Mouse (Mus musculus) intestine, embryonic 14.5 days (tissue): ENCODE measurements around the gene Fam89a. TPM values are rescaled to one million over a fixed set of nuclear protein-coding genes. Genes with fewer than 3 reads are reported as not detected.

ENCODE experiments used
- ATAC-seq: fragments of 200-750 bp; cut with Nextera tagmentation; replicated peaks from 2 replicates; pipeline ENCODE4 v1.8.0; 2017; ENCODE audit warnings: low read depth, moderate number of reproducible peaks, moderate TSS enrichment, moderate library complexity; ENCODE audit not compliant: low FRiP score, low TSS enrichment
- DNase-seq: peaks from one replicate; pipeline ENCODE4 v3.0.0-alpha.2; 2018; ENCODE audit warnings: low spot score
- H3K27ac ChIP-seq: fragments of 300-500 bp; sonication (generic); 2 replicates; pipeline ENCODE4 v1.5.1; 2014; ENCODE audit warnings: low read depth, mild to moderate bottlenecking, control low read depth
- H3K27me3 ChIP-seq: fragments of 300-500 bp; sonication (generic); replicated peaks from 2 replicates; pipeline ENCODE4 v1.6.1; 2014; ENCODE audit warnings: low read length, control low read depth; ENCODE audit not compliant: control insufficient read depth, insufficient read depth
- H3K36me3 ChIP-seq: fragments of 300-500 bp; sonication (generic); 2 replicates; pipeline ENCODE4 v1.6.1; 2014; ENCODE audit warnings: low read length, control low read depth; ENCODE audit not compliant: control insufficient read depth, insufficient read depth
- H3K4me1 ChIP-seq: fragments of 300-500 bp; sonication (generic); replicated peaks from 2 replicates; pipeline ENCODE4 v1.6.1; 2014; ENCODE audit warnings: low read length, control low read depth, mixed read lengths; ENCODE audit not compliant: control insufficient read depth, insufficient read depth
- H3K4me2 ChIP-seq: fragments of 300-500 bp; sonication (generic); 2 replicates; pipeline ENCODE4 v1.6.1; 2014; ENCODE audit warnings: low read length
- H3K4me3 ChIP-seq: fragments of 300-500 bp; sonication (generic); 2 replicates; pipeline ENCODE4 v1.5.1; 2014; ENCODE audit warnings: low read depth, low read length, control low read depth, mixed read lengths
- H3K9ac ChIP-seq: fragments of 300-500 bp; sonication (generic); 2 replicates; pipeline ENCODE4 v1.6.1; 2014; ENCODE audit warnings: mild to moderate bottlenecking, low read length
- H3K9me3 ChIP-seq: fragments of 300-500 bp; sonication (generic); 2 replicates; pipeline ENCODE4 v1.6.1; 2016; ENCODE audit warnings: low read length, control low read depth; ENCODE audit not compliant: control insufficient read depth
- WGBS: fragments of 180-500 bp; shearing (Covaris S2); extraction: QIAGEN DNeasy Blood & Tissue Kit; methylation state at CpG from one replicate; pipeline ENCODE4 v1.1.7; 2014; 5-methylcytosine and 5-hydroxymethylcytosine counted together
- polyA plus RNA-seq: library from polyadenylated mRNA; unstranded; fragments of >200 nt; fragmentation: Nextera tagmentation; extraction: Ambion mirVana; gene quantifications from 2 replicates; pipeline ENCODE4 v1.2.1, GENCODE M21; 2014

The Fam89a gene
- polyA plus RNA-seq, 1 experiment from 2014 or later, result 6.5 TPM

DNA sequence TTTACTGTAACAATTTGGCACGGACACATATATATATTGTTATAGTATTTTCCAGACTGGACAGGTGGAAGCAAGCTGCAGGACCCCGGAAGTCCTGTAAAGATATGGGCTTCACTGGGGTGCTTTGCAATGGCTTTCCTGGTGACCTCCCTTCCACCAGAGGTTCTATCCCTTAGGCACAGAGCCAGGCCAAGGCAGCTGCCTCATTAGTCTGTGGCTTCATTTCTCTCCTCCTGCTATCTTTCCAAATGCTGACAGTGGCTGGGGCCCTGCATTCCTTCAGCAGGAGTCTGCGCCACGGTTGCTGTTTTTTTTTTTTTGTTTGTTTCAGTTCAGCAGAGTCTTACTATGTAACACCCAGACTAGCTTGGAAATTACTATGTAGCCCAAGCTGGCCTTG, 40.1 kb upstream of the Fam89a start:
- ATAC-seq, result no peak
- Histone ChIP-seq H3K9ac (no peak overlapping the region), H3K4me1 (peaks cover 17% of the 10 kb centered on the region), H3K36me3 (no peaks in the 10 kb centered on the region), H3K27ac (no peak overlapping the region), H3K4me3 (peak overlapping the region; percentile 54), H3K4me2 (peak overlapping the region; percentile 99), H3K9me3 (no peaks in the 10 kb centered on the region), H3K27me3 (peaks cover 52% of the 10 kb centered on the region)
- DNase-seq, result no peak
- WGBS, result 35% methylated on average over 4 of the region's 4 CpGs

DNA sequence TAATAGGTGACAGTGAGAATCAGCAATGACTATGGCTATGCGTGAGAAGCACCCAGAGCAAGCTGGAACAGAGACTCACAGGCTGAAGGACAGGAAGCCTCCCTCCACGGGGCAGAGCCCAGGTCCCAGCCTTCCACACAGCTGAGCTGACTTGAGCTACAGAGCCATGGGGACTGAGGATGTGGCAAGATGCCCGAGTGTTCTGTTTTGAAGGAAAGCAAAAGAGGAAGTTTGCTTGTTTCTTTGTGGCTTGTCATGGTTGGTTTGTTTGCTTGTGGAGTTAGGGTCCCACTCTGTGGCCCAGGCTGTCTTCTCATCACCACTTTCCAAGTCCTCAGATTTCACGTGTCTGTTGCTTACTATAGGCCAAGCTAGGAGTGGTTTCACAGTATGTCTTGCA, 39.0 kb upstream of the Fam89a start:
- H3K27ac ChIP-seq, result no peak overlapping the region
- ATAC-seq, result no peak
- DNase-seq, result no peak
- peaks cover 47% of the 10 kb centered on the region for H3K27me3 ChIP-seq
- no peak overlapping the region for H3K4me2 ChIP-seq
- no peaks in the 10 kb centered on the region for H3K9me3 ChIP-seq
- no peaks in the 10 kb centered on the region for H3K36me3 ChIP-seq
- H3K4me1 ChIP-seq, result peaks cover 17% of the 10 kb centered on the region
- H3K4me3 ChIP-seq, result no peak overlapping the region
- H3K9ac ChIP-seq, result no peak overlapping the region
- 73% methylated on average over 4 of the region's 4 CpGs for WGBS

DNA sequence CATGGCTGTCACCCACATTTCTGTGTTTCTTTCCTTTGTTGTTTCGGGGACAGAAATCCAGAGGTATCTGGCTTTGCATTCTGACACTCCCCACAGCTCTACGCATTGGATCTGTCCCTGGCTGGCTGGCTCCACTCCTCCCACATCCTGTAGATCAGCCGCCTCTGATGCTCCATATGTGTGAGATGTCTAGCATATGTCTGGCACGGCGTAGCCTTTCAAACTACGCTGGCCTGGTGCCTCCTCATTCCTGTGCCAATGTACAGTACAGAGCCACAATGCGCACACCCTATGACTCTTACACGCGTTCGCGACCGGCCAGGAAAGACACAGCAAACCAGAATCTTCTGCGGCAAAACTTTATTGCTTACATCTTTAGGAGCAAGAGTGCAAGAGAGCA, 33.0 kb upstream of the Fam89a start:
- WGBS, result 86% methylated on average over 13 of the region's 13 CpGs

DNA sequence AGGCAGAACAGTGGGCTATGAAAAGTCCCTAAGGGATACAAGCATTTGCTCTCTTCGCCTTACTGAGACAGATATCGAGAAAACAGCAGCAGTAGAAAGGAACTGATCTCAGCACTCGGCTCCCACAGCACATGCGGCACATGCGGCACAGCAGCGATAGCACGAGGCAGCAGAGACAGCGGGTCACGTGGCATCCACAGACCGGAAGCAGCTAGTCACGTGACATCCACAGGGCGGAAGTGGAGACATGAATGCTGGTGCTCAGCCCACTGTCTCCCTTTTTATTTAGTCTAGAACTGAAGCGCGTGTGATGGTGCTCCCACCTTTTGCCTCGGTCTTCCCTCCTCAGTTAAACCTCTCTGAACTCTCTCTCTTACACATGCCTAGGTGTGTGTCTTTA, 31.6 kb upstream of the Fam89a start:
- Histone ChIP-seq H3K9ac (no peak overlapping the region), H3K9me3 (no peaks in the 10 kb centered on the region), H3K4me3 (no peak overlapping the region), H3K4me1 (peaks cover 9% of the 10 kb centered on the region), H3K27me3 (0 out of 2 replicates have a peak, but pooled peaks cover 9% of the 10 kb centered on the region), H3K4me2 (no peak overlapping the region), H3K36me3 (no peaks in the 10 kb centered on the region), H3K27ac (no peak overlapping the region)
- no peak for DNase-seq
- WGBS, result 90% methylated on average over 15 of the region's 15 CpGs
- no peak for ATAC-seq

More for the DNA sequence above, 33.0 kb upstream of the Fam89a start:
- Histone ChIP-seq H3K4me1 (peaks cover 9% of the 10 kb centered on the region), H3K4me3 (no peak overlapping the region), H3K9me3 (no peaks in the 10 kb centered on the region), H3K27ac (no peak overlapping the region), H3K36me3 (no peaks in the 10 kb centered on the region), H3K27me3 (0 out of 2 replicates have a peak, but pooled peaks cover 9% of the 10 kb centered on the region), H3K4me2 (no peak overlapping the region), H3K9ac (no peak overlapping the region)
- ATAC-seq (no peak), DNase-seq (no peak)

DNA sequence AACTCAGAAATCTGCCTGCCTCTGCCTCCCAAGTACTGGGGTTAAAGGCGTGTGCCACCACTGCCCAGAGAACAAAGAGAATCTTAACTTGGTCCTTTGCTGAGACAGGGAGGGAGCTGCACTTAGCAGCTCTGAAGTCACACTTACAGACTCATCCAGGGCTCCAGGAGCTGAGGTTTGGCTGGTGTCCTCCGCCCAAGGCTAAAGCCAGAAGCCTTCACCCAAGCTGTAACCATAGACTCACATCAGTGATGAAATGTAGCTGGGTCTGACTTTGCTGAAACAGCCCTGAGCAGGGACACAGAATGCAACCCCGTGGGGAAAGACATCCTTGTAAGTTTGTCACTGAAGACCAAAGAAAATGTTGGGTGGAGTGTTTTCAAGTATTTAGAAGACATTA, 30.8 kb upstream of the Fam89a start:
- DNase-seq, result no peak
- Histone ChIP-seq H3K4me2 (no peak overlapping the region), H3K9ac (no peak overlapping the region), H3K36me3 (no peaks in the 10 kb centered on the region), H3K4me3 (no peak overlapping the region), H3K4me1 (peaks cover 9% of the 10 kb centered on the region), H3K9me3 (no peaks in the 10 kb centered on the region), H3K27ac (no peak overlapping the region), H3K27me3 (0 out of 2 replicates have a peak, but pooled peaks cover 9% of the 10 kb centered on the region)
- 71% methylated on average over 3 of the region's 3 CpGs for WGBS
- no peak for ATAC-seq

DNA sequence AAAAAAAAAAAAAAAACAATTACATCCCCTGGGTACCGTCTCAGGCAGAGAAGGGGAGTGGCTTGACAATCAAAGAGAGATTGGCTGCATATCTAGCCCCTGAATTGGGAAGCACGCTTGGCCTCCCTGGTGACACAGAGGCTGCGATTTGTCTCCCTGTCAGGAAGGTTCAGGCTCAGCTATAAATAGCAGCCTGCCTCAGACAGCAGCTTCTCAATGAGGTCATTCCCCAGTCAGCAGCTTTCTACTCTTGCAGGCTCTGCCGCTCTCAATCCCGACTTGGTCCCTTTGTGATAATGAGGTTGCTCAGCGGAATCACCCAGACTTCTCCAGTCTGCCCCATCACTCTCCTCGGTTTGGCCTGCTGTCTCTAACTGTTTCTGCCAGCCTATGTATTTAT, 28.6 kb upstream of the Fam89a start:
- Histone ChIP-seq H3K4me3 (no peak overlapping the region), H3K4me1 (peaks cover 9% of the 10 kb centered on the region), H3K9ac (no peak overlapping the region), H3K4me2 (peak overlapping the region; percentile 7; the same call in 1 of the 2 replicates), H3K36me3 (no peaks in the 10 kb centered on the region), H3K27me3 (no peaks in the 10 kb centered on the region), H3K27ac (0 out of 2 replicates have a peak overlapping the region, but pooled peaks have one; percentile 17), H3K9me3 (no peaks in the 10 kb centered on the region)
- DNase-seq (peak; percentile 61), ATAC-seq (peak; percentile 48; the same call in 1 of the 2 replicates)
- WGBS, result 8% methylated on average over 7 of the region's 7 CpGs

DNA sequence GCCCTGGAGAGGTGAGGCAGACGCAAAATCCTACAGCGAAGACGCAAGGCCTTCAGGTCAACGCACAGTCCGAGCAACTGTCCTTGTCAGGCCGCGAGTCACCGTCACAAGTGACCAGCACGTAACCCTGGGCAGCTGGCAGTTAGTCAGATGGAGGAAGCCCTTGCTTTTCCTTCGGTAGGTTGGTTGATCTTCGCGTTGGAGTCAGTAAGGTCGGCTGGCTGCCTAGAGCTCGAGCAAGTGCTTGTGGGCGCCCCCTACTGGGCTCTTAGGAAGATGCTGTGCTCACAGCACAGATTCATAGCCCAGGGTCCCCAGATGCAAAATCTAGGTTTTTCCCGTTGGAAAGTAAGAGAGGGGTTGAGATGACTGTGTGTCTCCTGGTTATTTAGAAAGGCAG, 24.1 kb upstream of the Fam89a start:
- ATAC-seq (no peak), DNase-seq (peak; percentile 83)
- Histone ChIP-seq H3K4me2 (peak overlapping the region; percentile 31), H3K4me1 (peaks cover 4% of the 10 kb centered on the region), H3K27ac (no peak overlapping the region), H3K9ac (no peak overlapping the region), H3K27me3 (no peaks in the 10 kb centered on the region), H3K4me3 (no peak overlapping the region), H3K9me3 (no peaks in the 10 kb centered on the region), H3K36me3 (no peaks in the 10 kb centered on the region)
- 17% methylated on average over 16 of the region's 16 CpGs for WGBS

DNA sequence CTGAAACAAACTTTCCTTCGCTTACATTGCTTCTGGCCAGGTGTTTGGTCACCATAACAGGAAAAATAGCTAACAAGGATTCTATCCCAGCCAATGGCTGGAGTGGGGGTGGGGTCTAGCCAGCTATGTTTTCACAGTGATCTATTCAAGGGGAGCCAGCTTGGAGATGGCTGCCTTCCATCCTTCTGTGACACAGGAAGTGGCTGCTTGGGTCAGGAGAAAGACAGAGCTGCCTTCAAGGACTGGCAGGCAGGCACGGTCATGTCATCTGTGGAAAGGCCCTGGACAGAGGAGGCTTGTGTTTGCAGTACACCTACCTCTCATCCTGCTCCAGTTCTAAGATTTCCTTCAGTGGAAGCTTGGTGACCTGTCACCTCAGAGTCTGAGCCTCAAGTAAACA, 20.8 kb upstream of the Fam89a start:
- no peak for DNase-seq
- Histone ChIP-seq H3K4me1 (no peaks in the 10 kb centered on the region), H3K4me2 (no peak overlapping the region), H3K4me3 (no peak overlapping the region), H3K27me3 (no peaks in the 10 kb centered on the region), H3K9ac (no peak overlapping the region), H3K9me3 (no peaks in the 10 kb centered on the region), H3K27ac (no peak overlapping the region), H3K36me3 (no peaks in the 10 kb centered on the region)
- 36% methylated on average over 2 of the region's 2 CpGs for WGBS
- 0 out of 2 replicates have a peak, but pooled peaks have one; percentile 5 for ATAC-seq

DNA sequence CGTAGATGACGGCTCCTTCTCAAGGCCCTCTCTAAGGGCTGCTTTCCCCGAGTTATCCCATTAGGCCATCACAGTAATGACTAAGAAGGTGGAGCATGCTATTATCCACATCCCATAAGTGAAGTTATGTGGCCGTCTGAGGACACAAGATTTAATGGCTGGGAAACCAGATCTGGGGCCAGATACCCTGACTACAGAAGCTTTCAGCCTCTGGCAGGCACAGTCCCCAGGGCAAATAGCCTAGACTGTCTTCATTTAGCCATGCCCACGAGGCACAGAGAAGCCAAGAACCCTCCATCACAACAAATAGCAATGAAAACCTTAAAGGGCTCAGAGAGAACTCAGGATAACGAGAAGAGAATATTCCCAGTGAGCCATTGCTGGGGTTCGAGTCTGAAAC, 11.4 kb upstream of the Fam89a start:
- H3K4me3 ChIP-seq, result no peak overlapping the region
- no peaks in the 10 kb centered on the region for H3K9me3 ChIP-seq
- H3K4me2 ChIP-seq, result no peak overlapping the region
- no peak overlapping the region for H3K27ac ChIP-seq
- H3K36me3 ChIP-seq, result no peaks in the 10 kb centered on the region
- ATAC-seq (no peak), DNase-seq (no peak)
- no peak overlapping the region for H3K9ac ChIP-seq
- 67% methylated on average over 7 of the region's 7 CpGs for WGBS
- no peaks in the 10 kb centered on the region for H3K4me1 ChIP-seq
- H3K27me3 ChIP-seq, result no peaks in the 10 kb centered on the region
